Mouse (Mus musculus) spleen, adult 2 months (tissue): ENCODE measurements around the gene Lhpp.

Experiments
- CTCF ChIP-seq: fragments of 200-500 bp; IDR thresholded peaks from 2 replicates; pipeline ENCODE4 v1.5.1; 2011; ENCODE audit warnings: mild to moderate bottlenecking, inconsistent platforms; ENCODE audit not compliant: insufficient read depth, insufficient read length, insufficient replicate concordance; ENCODE audit errors: extremely low read depth
- POLR2A ChIP-seq: fragments of 200-500 bp; IDR thresholded peaks from 2 replicates; pipeline ENCODE4 v1.6.1; 2011; ENCODE audit warnings: low read depth, low read length, inconsistent platforms

GRCm38 (mm10) chr7:132736099-132736862 lies 125.8 kb downstream of the Lhpp start:
- no peak for TF ChIP-seq CTCF
- TF ChIP-seq POLR2A = no peak
